Mouse (Mus musculus) kidney, adult 11 months (tissue): ENCODE measurements around the gene Gm884.
"Not testable (repeated sequence)": the region's sequence is repeated elsewhere in the genome, so short reads cannot be mapped to it uniquely, and the experiment has no call there.

Experiments
- DNase-seq: peaks from one replicate; pipeline ENCODE4 v3.0.0; 2022

The Gm884 gene

DNA sequence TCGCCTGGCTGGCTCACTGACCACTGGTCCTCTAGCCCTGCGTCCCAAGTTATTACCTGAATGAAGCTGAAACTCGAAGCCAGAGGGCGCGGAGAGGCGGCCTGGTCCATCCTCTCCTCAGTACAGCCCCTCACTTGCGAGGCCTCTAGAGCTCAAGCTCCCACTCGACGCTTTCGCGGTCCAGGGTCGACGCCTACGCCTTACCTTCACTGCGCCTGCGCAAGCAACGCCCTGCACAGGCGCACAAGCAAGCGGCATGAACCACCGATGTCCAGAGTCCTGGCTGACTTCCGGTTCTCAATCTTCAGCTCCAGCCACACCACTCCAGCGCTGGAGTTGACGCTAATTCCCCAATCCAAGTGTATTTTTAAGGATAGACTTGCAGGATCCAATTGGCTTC is 6.5 kb upstream of the Gm884 start:
- no peak for DNase-seq

DNA sequence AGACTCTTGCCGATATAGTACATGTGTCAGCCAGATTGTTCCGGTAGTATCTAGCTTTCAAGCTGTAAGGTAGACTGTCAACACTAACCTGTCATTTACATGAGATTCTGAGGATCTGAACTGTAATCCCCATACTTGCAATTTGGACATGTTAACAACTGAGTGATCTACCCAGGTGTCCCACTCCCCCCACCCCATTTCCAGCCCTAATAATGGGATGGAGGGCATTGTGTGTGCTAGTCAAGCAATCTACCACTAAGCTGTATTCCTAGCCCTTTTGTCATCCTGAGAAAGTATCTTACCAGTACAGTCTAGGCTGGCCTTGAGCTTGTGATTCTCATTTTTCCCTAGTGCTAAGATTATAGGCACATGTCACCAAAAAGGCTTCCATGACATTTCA is 10.2 kb downstream of the Gm884 start:
- DNase-seq = no peak

DNA sequence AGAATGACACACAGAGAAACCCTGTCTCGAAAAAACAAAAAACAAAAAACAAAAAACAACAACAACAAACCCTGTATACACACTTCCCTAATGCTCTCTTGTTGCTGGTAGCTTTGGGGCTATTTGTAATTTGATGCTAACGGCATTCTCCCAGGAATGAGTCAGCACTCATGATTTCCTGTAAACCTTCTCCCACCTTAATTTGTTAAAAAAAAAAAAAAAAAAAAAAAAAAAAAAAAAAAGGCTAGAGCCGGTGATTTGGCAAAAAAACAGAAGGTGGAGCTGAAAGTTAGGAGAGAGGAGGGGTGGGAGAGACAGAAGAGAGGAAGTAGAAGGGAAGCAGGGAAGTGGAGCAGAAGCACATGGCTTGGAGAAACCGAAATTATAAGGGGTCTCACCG is 14.3 kb downstream of the Gm884 start:
- DNase-seq = no peak

DNA sequence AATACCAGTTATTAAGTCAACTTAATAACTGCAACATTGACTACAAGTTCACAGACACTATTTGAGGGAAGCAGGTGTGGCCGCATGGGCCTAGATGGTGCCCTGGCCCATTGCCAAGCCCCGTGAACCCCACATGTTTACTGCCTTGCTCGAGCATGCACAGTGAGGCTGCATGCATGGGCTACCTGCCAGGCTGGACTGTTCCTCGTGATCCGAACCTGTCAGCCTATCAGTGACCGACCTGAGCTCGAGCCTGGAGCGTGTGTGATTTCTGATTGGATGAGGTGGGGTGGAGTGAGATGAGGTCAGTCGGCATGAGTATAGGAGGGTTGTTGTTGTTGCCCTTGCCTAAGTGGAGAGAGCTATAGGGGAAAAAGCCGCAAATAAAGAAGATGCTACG is 42.6 kb downstream of the Gm884 start:
- no peak for DNase-seq

GRCm38 (mm10) chr11:103556021-103556420 is 64.9 kb downstream of the Gm884 start:
- DNase-seq = no peak

GRCm38 (mm10) chr11:103534973-103535372 is 86.0 kb downstream of the Gm884 start:
- DNase-seq = not testable (repeated sequence)

- no peak for DNase-seq
Measured at GRCm38 (mm10) chr11:103512111-103512510, 108.8 kb downstream of the Gm884 start.

GRCm38 (mm10) chr11:103504497-103504896 is 116.4 kb downstream of the Gm884 start, which contains the start of gene Lrrc37a:
Lrrc37a (minus strand) TSS chr11:103504597.
- no peak for DNase-seq
